Mouse (Mus musculus): Measurements from ENCODE around the gene Fads6. TPM values are rescaled to one million over a fixed set of nuclear protein-coding genes. Genes with fewer than 3 reads are reported as not detected.

Fads6 gene
- polyA plus RNA-seq, 1 experiment, result 0.62 TPM

DNA sequence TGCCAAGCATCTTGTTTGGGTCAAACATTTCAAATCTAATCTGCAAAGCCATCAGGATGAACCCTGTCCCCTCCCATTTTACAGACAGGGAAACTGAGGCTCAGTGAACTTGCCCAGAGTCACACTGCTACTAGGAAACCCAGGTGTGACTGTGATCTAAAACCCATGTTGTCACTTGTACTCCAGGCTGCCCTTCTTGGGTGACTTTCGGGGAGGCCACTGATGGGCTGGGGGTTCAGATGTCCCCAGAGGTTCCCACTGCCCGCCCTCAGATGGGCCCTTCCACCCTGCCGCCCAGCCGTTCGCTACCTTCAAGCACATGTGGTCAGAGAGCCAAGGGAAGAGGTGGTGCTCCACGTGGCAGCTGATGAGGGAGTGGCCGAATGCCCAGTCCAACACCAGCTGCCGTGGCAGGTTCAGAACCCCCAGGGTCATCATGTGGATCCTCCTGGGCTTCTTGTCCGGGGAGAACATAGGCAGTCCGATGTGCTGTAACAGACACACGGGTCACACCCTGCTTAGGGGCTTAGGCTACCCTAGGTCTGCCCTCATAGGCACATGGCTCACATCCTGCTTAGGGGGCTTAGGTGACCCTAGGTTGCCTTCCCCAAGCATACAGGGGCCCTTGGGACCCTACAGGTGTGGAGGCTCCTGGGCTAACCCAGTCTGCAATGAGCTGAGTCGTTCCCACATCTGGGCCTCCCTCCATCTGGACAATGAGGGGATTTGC lies 13.4 kb downstream of the Fads6 start:
- no peak for TF ChIP-seq E2F4 (IDR thresholded peaks at IDR 0.05; ENCODE audit: insufficient read depth)
- peak in 2 of 3 experiments; percentile 39 to 57 for TF ChIP-seq MYOG (IDR thresholded peaks at IDR 0.05; ENCODE audit: control insufficient read depth in 1 of 3, insufficient read depth in 1 of 3, insufficient read length in 2 of 3, low read depth in 2 of 3)

GRCm38 (mm10) chr11:115283486-115283765 lies 14.0 kb downstream of the Fads6 start:
- H3K4me2 ChIP-seq (ENCODE audit: low read depth), result no peak overlapping the region
- no peak overlapping the region for H3K4me3 ChIP-seq
- no peak overlapping the region for H3ac ChIP-seq (ENCODE audit: control insufficient read depth, insufficient read length)
- H3K79me2 ChIP-seq (ENCODE audit: control insufficient read depth, insufficient read depth), result no peaks in the 10 kb centered on the region
- H3K27me3 ChIP-seq (ENCODE audit: control insufficient read depth, insufficient read depth, insufficient read length), result no peaks in the 10 kb centered on the region
- H3K36me3 ChIP-seq (ENCODE audit: control insufficient read depth, insufficient read depth), result no peaks in the 10 kb centered on the region
- TF ChIP-seq REST (IDR thresholded peaks at IDR 0.05; ENCODE audit: insufficient read depth, insufficient read length) (no peak), POLR2A (IDR thresholded peaks at IDR 0.05; ENCODE audit: insufficient read length, low read depth) (no peak), TCF12 (IDR thresholded peaks at IDR 0.05; ENCODE audit: insufficient read depth, poor library complexity, severe bottlenecking) (no peak), SRF (IDR thresholded peaks at IDR 0.05; ENCODE audit: control insufficient read depth, insufficient read length, low read depth) (no peak), MYOG (IDR thresholded peaks at IDR 0.05; ENCODE audit: control insufficient read depth in 1 of 3, insufficient read depth in 1 of 3, insufficient read length in 2 of 3, low read depth in 2 of 3) (no peak), POLR2AphosphoS2 (IDR thresholded peaks at IDR 0.05; ENCODE audit: insufficient read length, low read depth) (no peak), USF1 (IDR thresholded peaks at IDR 0.05; ENCODE audit: low read depth) (no peak), MYOD1 (IDR thresholded peaks at IDR 0.05; ENCODE audit: control insufficient read depth in 1 of 3, insufficient read length in 2 of 3, low read depth in 2 of 3) (no peak), TCF3 (IDR thresholded peaks at IDR 0.05; ENCODE audit: insufficient read length, low read depth) (no peak), MAX (IDR thresholded peaks at IDR 0.05; ENCODE audit: low read depth) (no peak), CEBPB (IDR thresholded peaks at IDR 0.05; ENCODE audit: insufficient read depth, poor library complexity, severe bottlenecking) (no peak), E2F4 (IDR thresholded peaks at IDR 0.05; ENCODE audit: insufficient read depth) (no peak)

More for the DNA sequence above, 13.4 kb downstream of the Fads6 start:
- Histone ChIP-seq H3K4me2 (ENCODE audit: low read depth) (no peak overlapping the region), H3K79me2 (ENCODE audit: control insufficient read depth, insufficient read depth) (no peaks in the 10 kb centered on the region), H3K4me3 (no peak overlapping the region), H3K27me3 (ENCODE audit: control insufficient read depth, insufficient read depth, insufficient read length) (no peaks in the 10 kb centered on the region), H3ac (ENCODE audit: control insufficient read depth, insufficient read length) (no peak overlapping the region), H3K36me3 (ENCODE audit: control insufficient read depth, insufficient read depth) (no peaks in the 10 kb centered on the region)

DNA sequence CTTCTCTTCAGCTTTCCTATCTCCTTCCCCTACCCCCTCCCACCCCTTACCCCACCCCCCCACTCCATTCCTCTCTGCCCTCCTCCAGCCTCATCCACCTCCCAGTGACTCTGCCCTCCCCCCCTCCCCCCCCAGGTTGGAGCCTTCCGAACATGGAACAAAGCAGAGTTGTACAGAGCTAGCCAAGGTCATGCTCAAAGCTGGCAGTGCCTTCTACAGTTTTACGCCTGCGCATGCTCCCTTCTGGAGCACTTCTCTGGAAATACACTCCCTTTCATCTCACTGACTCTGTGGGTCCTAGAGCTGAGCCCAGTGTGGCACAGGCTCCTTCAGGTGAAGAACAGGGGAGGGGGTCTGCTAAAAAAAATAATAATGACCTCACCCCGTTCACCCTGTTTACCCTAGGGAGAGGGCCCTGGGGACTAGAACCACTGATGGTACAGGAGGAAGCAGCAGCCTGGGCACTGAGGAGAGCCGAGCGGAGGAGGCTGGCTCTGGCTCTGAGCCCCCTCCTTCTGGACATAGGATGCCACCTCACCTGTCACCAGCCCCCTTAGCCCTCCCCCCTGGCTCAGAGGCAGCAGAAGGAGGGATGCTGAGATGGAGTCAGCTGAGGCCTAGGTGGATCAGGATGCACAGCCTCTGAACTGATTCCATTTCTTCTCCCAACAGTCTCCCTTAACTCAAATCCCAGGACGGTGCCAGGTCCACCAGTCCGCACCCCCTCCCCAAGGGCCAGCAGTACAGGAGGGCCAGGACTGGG lies 14.6 kb downstream of the Fads6 start:
- Histone ChIP-seq H3K27me3 (ENCODE audit: control insufficient read depth, insufficient read depth, insufficient read length) (no peaks in the 10 kb centered on the region), H3ac (ENCODE audit: control insufficient read depth, insufficient read length) (no peak overlapping the region), H3K4me2 (ENCODE audit: low read depth) (no peak overlapping the region), H3K4me3 (no peak overlapping the region), H3K36me3 (ENCODE audit: control insufficient read depth, insufficient read depth) (no peaks in the 10 kb centered on the region), H3K79me2 (ENCODE audit: control insufficient read depth, insufficient read depth) (no peaks in the 10 kb centered on the region)
- TF ChIP-seq MYOG (IDR thresholded peaks at IDR 0.05; ENCODE audit: control insufficient read depth in 1 of 3, insufficient read depth in 1 of 3, insufficient read length in 2 of 3, low read depth in 2 of 3), result no peak

DNA sequence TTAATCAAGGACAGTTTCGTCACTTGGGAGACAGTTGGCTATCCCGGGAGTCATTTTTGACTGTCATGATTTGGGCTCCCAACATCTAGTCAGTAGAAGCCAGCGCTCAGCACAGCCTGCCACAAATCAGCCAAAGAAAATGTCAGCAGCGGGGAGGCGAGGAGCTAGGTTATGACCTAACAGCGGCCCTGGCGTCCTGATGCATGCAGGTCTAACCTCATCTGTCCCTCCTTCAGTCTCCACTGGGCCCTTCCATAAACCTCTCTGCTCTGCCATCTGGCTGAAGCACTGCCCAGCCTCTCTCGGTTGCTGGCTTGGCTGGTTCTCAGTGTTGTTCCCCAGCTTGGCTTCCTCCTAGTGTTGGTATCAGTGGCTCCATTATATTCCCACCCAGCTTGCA lies 15.2 kb downstream of the Fads6 start:
- no peak for TF ChIP-seq SRF (IDR thresholded peaks at IDR 0.05; ENCODE audit: control insufficient read depth, insufficient read length, low read depth)
- no peak for TF ChIP-seq E2F4 (IDR thresholded peaks at IDR 0.05; ENCODE audit: insufficient read depth)
- TF ChIP-seq MYOG (IDR thresholded peaks at IDR 0.05; ENCODE audit: control insufficient read depth in 1 of 3, insufficient read depth in 1 of 3, insufficient read length in 2 of 3, low read depth in 2 of 3), result no peak
- no peak for TF ChIP-seq USF1 (IDR thresholded peaks at IDR 0.05; ENCODE audit: low read depth)
- no peak for TF ChIP-seq POLR2AphosphoS2 (IDR thresholded peaks at IDR 0.05; ENCODE audit: insufficient read length, low read depth)
- TF ChIP-seq POLR2A (IDR thresholded peaks at IDR 0.05; ENCODE audit: insufficient read length, low read depth), result no peak
- TF ChIP-seq MYOD1 (IDR thresholded peaks at IDR 0.05; ENCODE audit: control insufficient read depth in 1 of 3, insufficient read length in 2 of 3, low read depth in 2 of 3), result no peak
- no peak for TF ChIP-seq MAX (IDR thresholded peaks at IDR 0.05; ENCODE audit: low read depth)
- no peak for TF ChIP-seq TCF12 (IDR thresholded peaks at IDR 0.05; ENCODE audit: insufficient read depth, poor library complexity, severe bottlenecking)
- TF ChIP-seq TCF3 (IDR thresholded peaks at IDR 0.05; ENCODE audit: insufficient read length, low read depth), result no peak
- no peak for TF ChIP-seq REST (IDR thresholded peaks at IDR 0.05; ENCODE audit: insufficient read depth, insufficient read length)
- no peak for TF ChIP-seq CEBPB (IDR thresholded peaks at IDR 0.05; ENCODE audit: insufficient read depth, poor library complexity, severe bottlenecking)
- Histone ChIP-seq H3K27me3 (ENCODE audit: control insufficient read depth, insufficient read depth, insufficient read length) (no peaks in the 10 kb centered on the region), H3K79me2 (ENCODE audit: control insufficient read depth, insufficient read depth) (no peaks in the 10 kb centered on the region), H3ac (ENCODE audit: control insufficient read depth, insufficient read length) (no peak overlapping the region), H3K36me3 (ENCODE audit: control insufficient read depth, insufficient read depth) (no peaks in the 10 kb centered on the region), H3K4me3 (no peak overlapping the region), H3K4me2 (ENCODE audit: low read depth) (no peak overlapping the region)

DNA sequence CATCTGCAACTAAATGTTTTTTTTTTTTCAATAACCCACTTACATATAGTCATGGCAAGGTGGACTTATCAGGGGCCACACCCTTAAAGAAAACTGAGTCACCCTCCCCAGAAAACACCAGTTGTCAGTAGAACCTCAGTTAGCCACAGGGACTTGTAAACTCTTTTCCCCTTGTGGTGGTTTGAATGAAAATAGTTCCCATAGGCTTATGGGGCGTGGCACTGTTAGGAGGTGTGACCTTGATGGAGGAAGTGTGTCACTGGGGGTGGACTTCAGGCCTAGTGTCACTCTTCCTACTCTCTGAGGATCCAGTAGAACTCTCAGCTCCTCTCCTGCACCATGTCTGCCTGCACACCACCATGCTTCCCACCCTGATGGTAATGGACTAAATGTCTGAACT lies 17.7 kb downstream of the Fads6 start:
- Histone ChIP-seq H3K4me3 (no peak overlapping the region), H3K79me2 (ENCODE audit: control insufficient read depth, insufficient read depth) (no peaks in the 10 kb centered on the region), H3K27me3 (ENCODE audit: control insufficient read depth, insufficient read depth, insufficient read length) (no peaks in the 10 kb centered on the region), H3K4me2 (ENCODE audit: low read depth) (peak overlapping the region; percentile 33), H3ac (ENCODE audit: control insufficient read depth, insufficient read length) (no peak overlapping the region), H3K36me3 (ENCODE audit: control insufficient read depth, insufficient read depth) (no peaks in the 10 kb centered on the region)
- TF ChIP-seq MYOD1 (IDR thresholded peaks at IDR 0.05; ENCODE audit: control insufficient read depth in 1 of 3, insufficient read length in 2 of 3, low read depth in 2 of 3) (no peak), CEBPB (IDR thresholded peaks at IDR 0.05; ENCODE audit: insufficient read depth, poor library complexity, severe bottlenecking) (no peak), MYOG (IDR thresholded peaks at IDR 0.05; ENCODE audit: control insufficient read depth in 1 of 3, insufficient read depth in 1 of 3, insufficient read length in 2 of 3, low read depth in 2 of 3) (no peak), MAX (IDR thresholded peaks at IDR 0.05; ENCODE audit: low read depth) (no peak), TCF12 (IDR thresholded peaks at IDR 0.05; ENCODE audit: insufficient read depth, poor library complexity, severe bottlenecking) (no peak), REST (IDR thresholded peaks at IDR 0.05; ENCODE audit: insufficient read depth, insufficient read length) (no peak), E2F4 (IDR thresholded peaks at IDR 0.05; ENCODE audit: insufficient read depth) (no peak), TCF3 (IDR thresholded peaks at IDR 0.05; ENCODE audit: insufficient read length, low read depth) (no peak)

All from myocyte (in vitro differentiated cells).